Mouse (Mus musculus) heart, adult 2 months (tissue): ENCODE data around the gene Usp29.

Experiments used
- CTCF ChIP-seq: fragments of 200-600 bp; IDR thresholded peaks from 2 replicates; pipeline ENCODE4 v1.8.1; 2022; ENCODE audit warnings: antibody characterized with exemption, mild to moderate bottlenecking, moderate library complexity
- EP300 ChIP-seq: fragments of 200-500 bp; IDR thresholded peaks from 2 replicates; pipeline ENCODE4 v1.6.1; 2011; ENCODE audit warnings: low read depth, low read length, control low read depth; ENCODE audit not compliant: insufficient read depth
- POLR2A ChIP-seq: fragments of 200-500 bp; IDR thresholded peaks from 2 replicates; pipeline ENCODE4 v1.6.1; 2011; ENCODE audit warnings: mild to moderate bottlenecking, low read depth, low read length, control low read depth; ENCODE audit not compliant: insufficient read depth

GRCm38 (mm10) chr7:6793811-6794210 is 63.4 kb downstream of the Usp29 start:
- TF ChIP-seq POLR2A (no peak), CTCF (no peak), EP300 (no peak)
